Mouse (Mus musculus): ENCODE data around the gene Sp7.
"Not testable (repeated sequence)": the region's sequence is repeated elsewhere in the genome, so short reads cannot be mapped to it uniquely, and the experiment has no call there.

Gene Sp7

DNA sequence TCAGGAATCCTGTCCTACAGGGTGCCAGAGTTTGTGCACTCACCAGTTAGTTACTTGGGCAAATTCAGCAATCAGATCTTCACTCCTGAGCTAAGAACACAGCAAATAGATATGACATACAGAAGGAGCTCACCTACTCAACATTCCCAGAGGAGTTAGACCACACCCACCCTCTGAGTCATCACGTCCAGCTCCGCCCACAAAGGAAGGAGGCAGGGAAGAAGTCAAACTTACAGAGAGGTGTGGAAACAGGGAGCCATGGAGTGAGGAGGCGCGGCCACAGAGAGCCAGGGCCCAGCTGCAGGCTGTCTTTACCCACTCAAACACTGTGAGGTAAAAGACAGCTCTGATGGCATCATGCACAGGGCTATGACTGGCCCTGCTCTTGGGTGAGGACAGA, 20.5 kb downstream of the Sp7 start:
- in situ Hi-C loops (cut with MboI, MseI): no loop called here

DNA sequence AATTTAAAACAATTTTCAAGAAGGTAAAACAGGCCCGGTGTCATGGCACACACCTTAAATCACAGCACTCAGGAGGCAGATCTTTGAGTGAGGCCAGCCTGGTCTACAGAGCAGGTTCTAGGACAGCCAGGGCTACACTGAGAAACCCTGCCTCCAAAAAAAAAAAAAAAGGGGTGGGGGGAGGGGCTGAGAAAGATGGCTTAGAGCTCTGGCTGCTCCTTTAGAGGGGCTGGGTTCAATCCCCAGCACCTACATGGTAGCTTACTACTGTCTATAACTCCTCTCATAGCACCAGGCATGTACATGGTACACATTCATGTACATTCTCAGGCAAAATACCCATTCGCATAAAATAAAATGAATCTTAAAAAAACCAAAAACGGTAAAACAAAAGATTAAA, 22.5 kb downstream of the Sp7 start:
- in situ Hi-C loops (cut with MboI, MseI): loop anchor here (5.0 kb wide), 1 partner anchor 33 kb away; no protein-coding TSS in a partner anchor

DNA sequence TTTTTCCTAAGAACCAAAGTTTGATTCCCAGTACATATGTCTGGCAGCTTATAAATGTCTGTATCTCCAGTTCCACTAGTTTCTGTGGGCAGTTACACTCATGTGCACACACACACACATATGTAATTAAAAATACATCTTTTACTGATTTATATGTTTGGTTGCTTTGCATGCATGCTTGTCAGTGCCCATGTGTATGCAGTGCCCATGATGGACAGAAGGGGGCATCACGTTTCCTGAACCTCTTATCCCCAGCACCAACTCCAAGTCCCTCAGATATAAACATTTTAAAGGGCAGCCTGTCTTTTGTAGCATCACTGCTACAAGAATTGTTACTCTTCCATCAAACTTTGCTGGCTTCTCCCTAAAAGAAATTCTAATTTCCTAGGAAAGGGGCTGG, 25.4 kb downstream of the Sp7 start:
- in situ Hi-C loops (cut with MboI, MseI): loop anchor here (5.0 kb wide), 1 partner anchor 36 kb away; no protein-coding TSS in a partner anchor

DNA sequence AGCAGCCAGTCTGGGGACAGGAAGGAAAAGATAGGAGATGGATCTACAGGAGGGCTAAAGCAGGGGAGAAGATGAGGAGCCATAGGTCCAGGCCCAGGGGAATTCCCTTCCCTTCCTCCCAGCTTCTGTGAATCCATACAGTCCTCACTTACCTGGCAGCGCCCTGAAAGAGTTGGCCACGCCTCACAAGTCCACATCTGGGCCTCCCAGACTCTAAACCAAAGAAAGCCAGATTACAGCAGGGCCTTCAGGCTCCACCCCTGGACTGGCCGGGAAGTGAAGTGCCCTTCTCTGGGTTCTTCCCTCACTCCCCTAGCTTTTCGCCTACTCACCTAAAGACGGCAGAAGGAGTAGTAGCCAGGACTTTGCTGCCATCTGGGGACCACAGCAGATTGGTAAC, 27.4 kb downstream of the Sp7 start:
- in situ Hi-C loops (cut with MboI, MseI): loop anchor here (5.0 kb wide), 1 partner anchor 38 kb away; no protein-coding TSS in a partner anchor

DNA sequence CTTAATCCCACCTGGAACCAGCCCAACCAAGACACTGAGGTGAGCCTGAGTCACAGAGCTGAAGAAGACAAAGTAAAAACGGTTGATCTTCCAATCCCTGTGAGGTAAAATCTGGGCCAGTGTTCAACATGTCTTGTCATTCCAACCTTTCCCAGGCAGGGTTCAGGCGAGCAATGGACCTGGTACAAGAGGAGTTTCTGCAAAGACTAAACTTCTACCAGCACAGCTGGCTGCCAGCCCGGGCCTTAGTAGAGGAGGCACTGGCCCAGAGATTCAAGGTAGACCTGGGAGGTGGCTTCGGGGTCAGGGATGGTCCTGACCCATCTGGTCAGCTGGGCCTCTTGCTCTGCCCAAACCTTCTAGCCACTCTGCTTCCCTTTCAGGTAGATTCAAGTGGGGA, 30.0 kb downstream of the Sp7 start:
- in situ Hi-C loops (cut with MboI, MseI): no loop called here

DNA sequence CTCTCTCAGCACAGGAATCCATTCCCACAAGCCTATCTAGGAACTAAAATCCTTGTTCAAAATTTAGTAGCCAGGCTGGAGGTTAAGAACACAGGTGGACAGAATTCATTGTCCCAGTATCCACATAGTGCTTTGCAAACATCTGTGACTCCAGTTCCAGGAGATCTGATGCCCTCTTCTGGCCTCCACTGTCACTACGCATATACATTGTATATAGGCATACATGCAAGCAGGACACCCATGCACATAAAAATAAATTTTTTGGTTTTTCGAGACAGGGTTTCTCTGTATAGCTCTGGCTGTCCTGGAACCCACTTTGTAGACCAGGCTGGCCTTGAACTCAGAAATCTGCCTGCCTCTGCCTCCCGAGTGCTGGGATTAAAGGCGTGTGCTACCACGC, 31.1 kb downstream of the Sp7 start:
- in situ Hi-C loops (cut with MboI, MseI): not testable (repeated sequence)

DNA sequence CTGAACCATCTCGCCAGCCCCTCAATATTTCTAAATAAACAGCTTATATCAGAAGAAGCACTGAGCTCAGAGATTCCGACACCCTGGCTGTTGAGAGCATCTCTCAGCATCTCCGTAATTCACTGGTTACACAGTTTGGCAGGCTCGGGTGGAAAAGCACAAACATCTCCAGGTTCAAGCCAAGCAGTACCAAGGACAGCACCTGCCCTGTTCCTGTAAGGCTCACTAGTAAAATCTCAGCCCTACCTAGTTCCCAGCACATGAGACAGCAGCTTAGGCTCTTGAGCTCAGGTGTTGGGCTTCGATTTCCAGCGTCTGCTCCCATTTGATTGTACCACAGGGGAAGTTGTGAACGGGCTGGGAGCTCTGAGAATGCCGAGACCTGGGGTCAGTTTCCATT, 31.7 kb downstream of the Sp7 start:
- in situ Hi-C loops (cut with MboI, MseI): no loop called here

DNA sequence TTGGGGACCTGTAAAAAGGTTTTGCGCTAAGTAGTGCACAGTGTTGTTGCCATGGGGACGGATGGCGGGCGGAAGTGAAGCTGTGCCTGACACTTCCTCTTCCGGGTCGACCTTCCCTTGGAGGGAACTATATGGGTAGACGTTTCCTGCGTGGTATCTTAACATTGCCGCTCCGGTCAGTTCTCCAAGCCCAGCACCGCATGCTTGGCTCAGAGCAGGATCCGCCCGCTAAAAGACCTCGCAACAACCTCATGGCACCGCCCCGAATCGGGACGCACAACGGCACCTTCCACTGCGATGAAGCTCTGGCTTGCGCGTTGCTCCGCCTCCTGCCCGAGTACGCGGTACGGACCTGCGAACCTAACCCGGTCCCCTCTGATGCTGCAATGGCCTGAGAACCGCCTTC, 35.4 kb downstream of the Sp7 start, which contains the start of gene Myg1:
Gene Myg1 (plus strand): TSS at position 100 of the 406 bp plus-strand sequence.
- in situ Hi-C loops (cut with MboI, MseI): no loop called here

DNA sequence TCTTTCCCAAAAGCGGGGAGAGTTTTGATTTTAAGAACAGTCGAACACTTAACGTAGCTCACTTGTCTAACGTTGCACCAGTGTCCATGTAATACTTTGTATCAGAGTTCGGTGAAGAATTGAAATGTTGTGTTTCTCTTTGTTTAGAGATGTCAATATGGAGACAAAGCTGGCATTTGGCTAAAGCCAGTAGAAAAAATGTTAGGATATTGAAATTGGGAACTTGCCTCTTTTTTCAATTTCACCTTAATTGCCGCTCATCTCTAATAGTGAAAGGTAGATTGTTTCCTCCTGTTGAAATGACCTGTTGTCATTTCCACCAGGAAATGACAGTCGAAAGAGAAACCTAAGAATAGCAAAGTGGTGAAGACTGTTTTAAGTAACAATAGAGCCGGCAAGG, 40.1 kb downstream of the Sp7 start:
- in situ Hi-C loops (cut with MboI, MseI): no loop called here

DNA sequence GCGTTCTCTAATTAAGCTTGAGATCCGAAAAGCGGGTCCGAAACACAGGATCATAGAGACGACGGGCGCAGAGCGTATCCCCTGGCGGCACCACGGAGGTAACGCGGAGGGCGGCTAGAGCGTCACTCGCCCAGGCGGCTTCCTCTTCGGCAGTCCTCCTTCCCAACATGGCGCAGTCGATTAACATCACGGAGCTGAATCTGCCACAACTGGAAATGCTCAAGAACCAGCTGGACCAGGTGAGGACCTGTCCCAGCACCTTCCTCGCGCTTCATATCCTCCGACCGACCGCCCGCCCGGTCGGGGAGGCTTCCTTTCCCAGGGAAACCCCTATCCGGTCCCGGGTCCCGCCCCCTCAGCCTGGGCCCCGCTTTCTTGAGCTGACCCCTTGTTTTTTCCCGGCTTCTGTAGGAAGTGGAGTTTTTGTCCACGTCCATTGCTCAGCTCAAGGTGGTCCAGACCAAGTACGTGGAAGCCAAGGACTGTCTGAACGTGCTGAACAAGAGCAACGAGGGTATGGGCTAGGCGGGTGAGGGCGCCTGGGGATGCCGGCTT, 40.9 kb downstream of the Sp7 start, which contains the start of gene Pfdn5:
Gene Pfdn5 (plus strand): TSS at position 95 of the 555 bp plus-strand sequence.
- in situ Hi-C loops (cut with MboI, MseI): no loop called here

DNA sequence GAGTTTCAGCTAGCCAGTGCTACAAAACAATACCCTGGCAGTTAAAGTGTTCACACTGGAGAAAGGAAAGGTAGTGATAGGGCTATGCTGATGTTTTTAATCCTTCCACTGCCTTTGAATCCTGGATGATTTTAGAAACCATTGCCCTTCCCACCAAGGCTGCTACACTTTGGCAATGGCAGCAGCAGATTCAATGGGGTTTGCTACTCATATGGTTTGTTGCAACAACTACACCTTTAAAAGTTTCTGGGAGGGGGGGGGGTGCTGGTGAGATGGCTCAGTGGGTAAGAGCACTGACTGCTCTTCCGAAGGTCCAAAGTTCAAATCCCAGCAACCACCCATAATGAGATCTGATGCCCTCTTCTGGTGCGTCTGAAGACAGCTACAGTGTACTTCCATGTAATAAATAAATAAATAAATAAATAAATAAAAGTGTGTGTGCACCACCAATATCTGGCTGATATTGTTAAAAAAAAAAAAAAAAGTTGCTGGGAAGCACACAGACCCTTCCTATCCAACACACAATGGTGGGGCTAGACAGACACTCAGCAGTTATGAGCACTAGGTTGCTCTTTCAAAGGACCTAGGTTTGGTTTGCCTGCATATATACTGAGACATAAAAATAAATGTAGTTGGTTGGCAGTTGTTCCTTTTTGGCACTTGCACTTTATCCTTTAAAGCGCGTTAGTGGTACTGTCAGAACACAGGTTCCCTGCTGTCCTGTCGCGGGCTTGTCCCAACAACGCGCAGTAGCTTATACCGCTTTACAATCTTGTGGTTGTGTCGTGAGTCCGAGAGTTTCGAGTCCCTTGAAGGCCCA, 42.1 kb downstream of the Sp7 start:
- in situ Hi-C loops (cut with MboI, MseI): no loop called here

DNA sequence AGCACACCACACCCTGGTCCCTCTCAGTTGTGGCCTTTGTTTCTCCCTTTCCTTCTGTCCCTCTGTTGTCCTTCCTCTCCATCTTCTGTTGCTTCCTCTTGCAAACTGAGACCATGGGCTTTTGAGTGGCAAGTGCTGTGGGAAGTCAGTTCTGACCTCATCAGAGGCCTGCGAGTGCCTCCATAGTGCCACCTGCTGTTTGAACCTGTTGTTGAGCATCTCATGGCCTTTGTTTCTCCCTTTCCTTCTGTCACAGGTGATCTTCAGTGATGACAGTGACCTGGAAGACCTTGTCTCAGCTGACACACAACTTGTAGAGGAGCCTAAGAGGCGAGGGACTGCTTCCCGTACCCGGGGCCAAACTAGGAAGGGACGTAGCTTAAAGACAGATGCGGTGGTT, 50.7 kb downstream of the Sp7 start:
- in situ Hi-C loops (cut with MboI, MseI): loop anchor here (10.0 kb wide), 1 partner anchor 221 kb away; no protein-coding TSS in a partner anchor

DNA sequence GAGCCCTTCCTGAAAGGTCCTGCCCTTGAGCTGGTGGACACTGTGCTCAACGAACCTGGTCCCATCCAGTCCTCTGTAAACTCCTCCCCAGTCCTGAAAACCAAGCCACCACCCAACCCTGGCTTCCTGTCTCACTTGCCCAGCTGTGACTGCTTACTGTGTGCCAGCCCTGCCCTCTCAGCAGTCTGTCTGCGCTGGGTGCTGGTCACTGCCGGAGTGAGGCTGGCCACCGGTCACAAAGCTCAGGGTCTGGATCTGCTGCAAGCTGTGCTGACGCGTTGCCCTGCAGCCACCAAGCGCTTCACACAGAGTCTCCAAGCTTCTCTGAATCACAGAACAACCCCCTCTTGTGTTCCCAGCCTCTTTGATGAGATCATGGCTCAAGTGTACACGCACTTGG, 51.7 kb downstream of the Sp7 start:
- in situ Hi-C loops (cut with MboI, MseI): loop anchor here (10.0 kb wide), 1 partner anchor 220 kb away; no protein-coding TSS in a partner anchor

DNA sequence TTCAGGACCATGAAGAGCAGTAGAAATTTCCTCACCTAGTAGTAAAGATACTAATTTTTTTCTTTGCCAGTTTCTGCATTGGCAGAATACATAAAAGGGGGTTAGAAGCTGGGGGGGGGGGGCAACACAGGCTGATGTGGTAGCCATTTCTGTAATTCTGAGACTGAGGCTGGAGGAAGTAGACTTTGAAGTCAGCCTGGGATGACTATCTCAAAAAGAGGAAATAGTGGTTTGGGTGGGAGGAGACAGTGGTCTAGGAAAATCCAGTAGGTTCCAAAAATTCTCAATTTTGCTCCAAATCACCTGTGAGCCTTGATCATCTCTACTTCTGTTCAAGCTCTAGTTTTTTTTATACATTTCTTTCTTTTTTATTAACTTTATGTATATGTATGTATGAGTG, 55.5 kb downstream of the Sp7 start:
- in situ Hi-C loops (cut with MboI, MseI): loop anchor here (10.0 kb wide), 1 partner anchor 217 kb away; no protein-coding TSS in a partner anchor

DNA sequence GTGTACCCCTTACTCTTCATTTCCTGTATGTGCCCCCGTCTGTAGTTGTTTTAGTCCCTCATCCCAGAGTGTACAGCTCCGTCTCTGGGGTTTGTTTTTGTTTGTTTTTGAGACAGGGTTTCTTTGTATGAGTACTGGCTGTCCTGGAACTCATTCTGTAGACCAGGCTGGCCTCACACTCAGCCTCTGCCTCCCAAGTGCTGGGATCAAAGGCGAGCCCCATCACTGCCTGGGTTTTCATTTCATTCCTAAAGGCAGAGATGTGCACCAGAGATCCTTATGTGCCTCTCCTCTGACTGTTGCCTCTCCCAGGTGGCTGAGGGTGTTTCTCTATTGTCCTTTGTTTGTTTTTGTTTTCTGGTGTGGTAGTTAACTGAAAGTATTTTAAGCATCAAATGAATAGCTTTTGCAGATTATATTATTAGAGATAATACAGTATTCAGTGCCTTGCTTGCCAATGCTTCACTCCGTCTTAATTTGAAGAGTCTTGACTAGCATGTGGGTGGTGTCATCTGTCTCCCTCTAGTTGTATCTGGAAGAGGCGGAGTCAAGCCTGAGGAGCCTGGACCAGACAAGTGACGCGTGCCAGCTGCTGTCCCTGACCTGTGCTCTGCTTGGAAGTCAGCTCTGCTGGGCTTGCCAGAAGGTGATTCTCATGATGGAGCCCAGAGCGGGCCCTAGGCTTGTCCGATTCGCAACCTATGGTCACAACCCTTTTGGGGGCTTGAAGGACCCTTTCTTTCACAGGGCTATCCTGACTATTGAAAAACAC, 56.7 kb downstream of the Sp7 start:
- in situ Hi-C loops (cut with MboI, MseI): loop anchor here (10.0 kb wide), 1 partner anchor 215 kb away; no protein-coding TSS in a partner anchor

DNA sequence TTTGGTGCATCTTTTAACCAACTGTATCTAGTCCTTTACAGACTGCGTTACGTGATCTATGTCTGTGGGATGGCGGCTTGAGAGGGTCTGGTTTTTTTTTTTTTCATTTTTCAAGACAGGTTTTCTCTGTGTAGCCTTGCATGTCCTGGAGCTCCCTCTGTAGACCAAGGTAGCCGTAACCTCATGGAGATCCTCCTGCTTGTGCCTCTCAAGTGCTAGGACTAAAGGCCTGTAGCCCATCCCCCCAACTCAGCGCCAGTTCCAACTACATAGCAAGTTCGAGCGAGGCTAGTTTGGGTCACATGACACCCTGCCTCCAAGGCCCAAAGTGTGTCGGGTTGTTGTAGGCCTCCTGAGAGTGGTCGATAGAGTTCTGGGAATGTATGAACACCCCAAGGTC, 58.3 kb downstream of the Sp7 start:
- in situ Hi-C loops (cut with MboI, MseI): no loop called here
